Mouse (Mus musculus) kidney, postnatal 4 days (tissue): ENCODE data around the gene Vmn1r122.
"Not testable (repeated sequence)": the region's sequence is repeated elsewhere in the genome, so short reads cannot be mapped to it uniquely, and the experiment has no call there.

Experiments used
- DNase-seq, 2 experiments: peaks; one replicate each; pipeline ENCODE4 v3.0.0; 2021; ENCODE audit warnings: mixed read lengths in 2 of 2

The Vmn1r122 gene

DNA sequence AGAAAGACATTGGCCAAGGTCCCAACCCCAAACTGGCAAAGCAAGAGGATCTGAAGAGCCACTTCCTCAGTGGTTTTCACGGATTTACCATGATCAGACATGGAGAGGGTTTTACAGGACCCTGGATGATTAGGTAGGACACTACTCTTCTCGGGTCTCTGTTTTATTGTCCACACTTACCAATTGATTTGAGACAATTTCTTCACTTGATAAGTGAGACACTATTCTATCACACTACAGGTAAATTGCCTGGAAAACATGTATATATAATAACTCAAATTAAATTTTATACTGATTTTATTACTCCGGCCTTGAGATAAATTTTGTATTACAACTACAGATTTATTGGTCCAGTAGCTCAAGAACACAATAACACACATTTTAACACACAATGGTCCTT lies at the start of gene Vmn1r122:
Gene Vmn1r122 (minus strand): TSS at position 101 of the 400 bp plus-strand sequence.
- DNase-seq = not testable (repeated sequence)

DNA sequence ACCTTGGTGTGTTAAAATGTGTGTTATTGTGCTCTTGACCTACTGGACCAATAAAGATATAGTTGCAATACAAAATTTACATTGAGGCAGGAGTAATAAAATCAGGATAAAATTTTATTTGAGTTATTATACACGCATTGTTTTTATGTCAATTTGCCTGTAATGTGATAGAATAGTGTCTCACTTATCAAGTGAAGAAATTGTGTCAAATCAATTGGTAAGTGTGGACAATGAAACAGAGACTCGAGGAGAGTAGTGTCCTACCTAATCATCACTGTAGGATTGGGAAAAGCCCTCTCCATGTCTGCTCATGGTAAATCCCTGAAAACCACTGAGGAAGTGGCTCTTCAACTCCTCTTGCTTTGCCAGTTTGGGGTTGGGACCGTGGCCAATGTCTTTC lies 28.0 kb upstream of the Vmn1r122 start, which contains the start of gene Vmn1r123:
Gene Vmn1r123 (plus strand): TSS at position 301 of the 400 bp plus-strand sequence.
- not testable (repeated sequence) for DNase-seq

DNA sequence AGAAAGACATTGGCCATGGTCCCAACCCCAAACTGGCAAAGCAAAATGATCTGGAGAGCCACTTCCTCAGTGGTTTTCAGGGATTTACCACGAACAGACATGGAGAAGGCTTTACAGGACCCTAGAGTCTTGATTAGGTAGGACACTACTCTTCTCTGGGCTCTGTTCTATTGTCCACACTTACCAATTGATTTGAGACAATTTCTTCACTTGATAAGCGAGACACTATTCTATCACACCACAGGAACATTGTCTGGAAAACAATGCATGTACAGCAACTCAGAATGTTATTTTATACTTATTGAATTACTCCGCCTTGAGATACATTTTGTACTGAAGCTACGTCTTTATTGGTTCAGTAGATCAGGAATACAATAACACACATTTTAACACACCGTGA lies 35.5 kb downstream of the Vmn1r122 start, which contains the start of gene Vmn1r121:
Gene Vmn1r121 (minus strand): TSS at position 101 of the 400 bp plus-strand sequence.
- not testable (repeated sequence) for DNase-seq
